Mouse (Mus musculus): ENCODE measurements at regions not wholly inside any gene's neighbourhood (a gene's known extent, or its start where the extent isn't known, plus 50 kb on each side); places are given as distances from the start of the nearest gene placed in this dataset.

DNA sequence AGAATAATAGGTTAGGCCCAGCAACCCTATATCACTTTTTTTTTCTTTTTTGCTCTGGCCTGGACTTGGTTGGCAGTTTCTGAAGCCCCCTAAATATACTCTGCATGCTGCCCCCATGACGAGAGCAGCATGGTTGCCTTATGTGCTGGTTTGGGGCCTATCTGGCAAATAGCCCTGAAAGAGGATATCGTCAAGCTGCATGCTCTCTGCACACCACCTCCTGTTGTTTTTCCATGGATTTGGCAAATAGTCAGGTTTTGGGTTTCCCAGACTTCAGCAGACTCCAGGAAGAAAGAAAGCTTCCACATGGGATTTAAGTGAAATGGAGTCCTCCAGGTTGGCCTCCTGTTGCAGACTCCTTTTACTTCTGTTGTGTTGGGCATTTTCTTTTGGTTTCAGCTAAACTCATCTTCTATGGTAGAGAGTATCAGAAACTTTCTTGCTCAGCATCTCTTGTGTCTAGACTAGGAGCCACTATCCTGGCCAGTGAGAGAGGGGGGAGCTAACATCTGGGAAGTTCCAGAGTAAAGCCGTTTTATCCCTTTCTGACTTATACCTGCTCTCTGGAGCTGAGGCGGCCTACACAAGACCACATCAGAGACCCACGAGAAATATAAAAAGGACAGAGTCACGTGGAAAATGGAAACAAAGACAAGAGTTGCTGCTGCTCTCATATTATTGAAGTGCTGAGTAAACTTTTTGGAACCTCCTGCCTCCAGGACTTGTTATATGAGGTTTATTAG, 140.4 kb upstream of the Egfl6 start:
- no peak for DNase-seq (ENCODE audit: low spot score in 2 of 2)

DNA sequence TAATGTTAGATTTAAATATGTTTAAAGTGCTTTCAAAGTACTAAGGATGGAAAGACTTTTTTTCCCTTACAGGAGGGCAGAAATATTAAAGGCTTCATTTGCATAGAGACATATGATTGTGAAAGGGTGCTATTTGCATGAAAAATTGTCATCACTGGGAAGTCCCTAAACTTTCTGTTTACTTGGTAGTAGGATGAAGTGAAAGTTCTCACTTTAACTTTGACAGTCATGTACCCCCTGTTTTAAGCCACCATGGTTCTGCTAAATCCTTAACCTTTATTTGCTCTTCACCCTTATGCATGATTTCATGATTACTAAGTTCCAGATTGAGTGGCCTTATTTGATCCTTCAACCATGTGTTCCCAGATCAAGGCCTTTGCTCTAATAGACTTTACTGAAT, 132.6 kb upstream of the Egfl6 start:
- DNase-seq (ENCODE audit: low spot score in 2 of 2) = no peak

DNA sequence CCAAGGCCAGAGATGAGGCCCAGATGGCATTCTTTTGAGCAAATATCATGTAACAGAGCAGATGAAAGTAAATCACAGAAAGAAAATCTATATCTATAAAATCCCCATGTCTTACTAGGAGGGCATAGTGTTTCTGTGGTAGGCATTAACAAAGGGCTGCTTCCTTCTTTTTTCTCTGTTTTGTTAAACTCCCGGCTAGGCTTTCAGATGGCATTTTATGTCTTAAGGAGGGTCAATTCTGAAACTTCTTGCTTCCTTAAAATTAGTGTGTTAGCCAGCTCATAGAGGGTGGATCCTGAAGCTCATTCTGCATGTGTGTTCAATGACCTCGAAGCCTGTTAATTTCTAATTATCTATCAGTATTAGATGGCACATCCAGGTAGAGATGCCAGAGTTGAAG, 123.8 kb upstream of the Egfl6 start:
- no peak for DNase-seq (ENCODE audit: low spot score in 2 of 2)

DNA sequence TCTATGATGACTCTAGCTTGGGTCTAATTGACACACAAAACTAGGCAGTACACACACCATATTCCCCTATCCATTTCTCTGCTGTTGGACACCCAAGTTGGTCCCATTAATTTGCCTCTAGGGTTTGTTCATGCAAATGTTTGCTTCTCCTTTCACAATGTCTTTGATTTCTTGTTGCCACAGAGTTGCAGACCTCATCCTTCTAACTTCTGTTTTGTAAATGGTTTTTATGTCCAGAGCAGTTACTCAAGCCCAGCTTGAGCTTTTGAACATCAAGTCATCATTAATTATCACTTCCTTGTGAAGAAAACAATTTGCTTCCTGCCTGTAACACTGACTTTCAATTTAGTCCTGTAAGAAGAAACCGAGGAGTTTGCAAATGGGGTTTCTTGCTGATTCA, 122.6 kb upstream of the Egfl6 start:
- DNase-seq (ENCODE audit: low spot score in 2 of 2) = no peak

DNA sequence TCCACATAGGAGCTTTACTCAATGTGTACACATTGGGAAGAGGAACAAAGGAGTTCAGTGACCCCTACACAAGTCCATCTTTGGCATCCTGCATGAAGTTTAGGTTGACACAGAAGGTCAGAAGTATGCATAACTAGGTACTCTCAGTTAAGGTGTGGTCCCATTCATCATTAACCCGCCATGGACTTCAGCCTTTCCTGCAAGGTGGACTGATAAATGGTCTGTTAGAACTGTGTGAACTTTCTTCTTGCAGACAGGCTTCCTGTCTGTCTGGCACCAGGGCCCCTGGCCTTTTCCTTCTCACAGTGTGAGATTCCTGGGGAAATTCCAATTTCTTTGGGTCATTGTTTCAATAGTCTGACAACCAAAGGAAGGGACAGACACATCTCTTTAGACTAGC, 121.5 kb upstream of the Egfl6 start:
- no peak for DNase-seq (ENCODE audit: low spot score in 2 of 2)

DNA sequence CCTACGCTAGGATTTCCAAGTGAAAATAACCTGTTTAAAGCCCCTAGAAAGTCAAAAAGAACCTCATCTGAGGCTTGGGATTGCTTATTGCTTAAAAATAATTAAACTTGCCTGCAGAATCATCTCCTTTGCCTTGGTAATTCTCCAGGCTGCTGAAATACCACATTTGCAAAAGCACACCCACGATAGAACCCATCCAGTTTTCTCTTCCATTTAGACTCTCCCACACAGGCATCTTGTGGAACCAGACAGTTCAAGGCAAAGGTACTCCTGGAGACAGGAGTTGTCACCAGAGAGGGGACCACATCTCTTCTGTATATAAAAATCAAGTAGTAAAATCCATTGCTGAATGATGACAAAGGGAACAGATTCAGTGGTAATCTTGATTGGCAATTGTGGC, 118.8 kb upstream of the Egfl6 start:
- DNase-seq (ENCODE audit: low spot score in 2 of 2) = no peak

DNA sequence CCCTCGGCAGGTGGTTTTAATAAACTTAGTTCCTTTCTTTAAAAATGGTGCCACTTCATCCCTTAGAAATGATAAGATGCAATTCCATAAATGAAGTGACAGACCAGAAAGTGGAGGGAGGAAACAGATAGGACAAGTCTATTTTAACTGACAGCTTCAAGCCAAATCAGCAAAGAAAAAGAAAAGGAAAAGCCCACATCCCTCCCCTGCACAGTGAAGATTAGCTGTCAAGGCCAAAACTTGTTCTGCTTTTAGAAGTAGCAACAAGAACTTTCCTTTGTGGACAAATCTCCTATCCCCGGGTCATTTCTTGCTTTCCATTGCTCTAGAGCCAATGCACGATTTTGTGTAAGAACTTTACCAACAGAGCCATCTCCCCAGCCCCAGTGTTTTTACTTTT, 108.7 kb upstream of the Egfl6 start:
- DNase-seq (ENCODE audit: low spot score in 2 of 2) = no peak

DNA sequence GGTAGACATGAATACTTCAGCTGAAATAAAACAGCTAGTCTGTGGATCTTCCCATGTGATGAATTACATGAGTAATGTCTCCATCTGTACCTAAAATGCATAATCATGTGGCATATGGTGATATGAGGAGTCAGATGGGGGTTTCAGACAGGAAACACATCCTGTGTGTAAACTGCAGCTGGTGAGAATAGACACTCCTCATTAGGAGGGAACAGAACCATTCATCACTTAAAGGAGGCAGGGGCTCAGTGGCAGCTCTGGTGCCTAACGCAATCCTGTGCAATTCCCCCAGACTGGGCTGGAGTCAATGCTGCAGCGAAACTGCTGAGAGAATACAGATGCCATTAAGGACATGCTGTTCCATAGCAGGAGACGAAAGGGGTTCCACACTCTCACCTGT, 103.3 kb upstream of the Egfl6 start:
- DNase-seq (ENCODE audit: low spot score in 2 of 2) = no peak

DNA sequence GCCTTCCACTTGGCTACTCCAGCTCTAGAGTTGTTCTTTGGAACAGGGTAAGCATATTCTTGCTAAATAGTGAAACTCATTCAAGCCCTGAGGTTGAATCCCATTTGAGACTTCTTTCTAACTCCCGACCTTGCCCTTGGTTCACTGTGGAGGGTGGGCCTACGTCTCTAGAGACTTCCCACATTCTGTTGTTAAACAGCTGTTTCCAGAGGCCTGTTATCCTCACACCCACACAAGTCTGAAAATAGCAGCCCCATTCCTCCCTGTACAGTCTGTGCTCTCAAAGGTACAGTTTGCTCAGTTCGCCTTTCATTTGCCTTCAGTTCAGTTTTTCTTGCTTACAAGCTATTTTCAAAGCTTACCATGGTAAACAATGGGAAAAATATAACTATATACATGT, 87.9 kb upstream of the Egfl6 start:
- no peak for DNase-seq (ENCODE audit: low spot score in 2 of 2)

DNA sequence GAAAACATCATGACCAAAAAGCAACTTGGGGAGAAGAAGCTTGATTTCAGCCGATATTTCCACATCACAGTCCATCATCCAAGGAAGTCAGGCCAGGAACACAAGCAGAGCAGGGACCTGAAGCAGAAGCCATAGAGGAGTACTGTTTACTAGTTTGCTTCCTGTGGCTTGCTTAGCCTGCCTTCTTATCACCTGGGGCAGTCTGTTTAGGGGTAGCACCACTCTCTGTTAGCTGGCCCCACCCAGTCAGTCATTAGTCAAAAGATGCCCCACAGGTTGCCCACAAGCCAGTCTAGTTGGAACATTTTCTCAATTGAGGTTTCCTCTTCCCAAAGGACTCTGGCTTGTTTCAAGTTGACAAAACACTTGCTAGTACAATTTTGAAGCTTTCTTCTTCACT, 87.1 kb upstream of the Egfl6 start:
- no peak for DNase-seq (ENCODE audit: low spot score in 2 of 2)

DNA sequence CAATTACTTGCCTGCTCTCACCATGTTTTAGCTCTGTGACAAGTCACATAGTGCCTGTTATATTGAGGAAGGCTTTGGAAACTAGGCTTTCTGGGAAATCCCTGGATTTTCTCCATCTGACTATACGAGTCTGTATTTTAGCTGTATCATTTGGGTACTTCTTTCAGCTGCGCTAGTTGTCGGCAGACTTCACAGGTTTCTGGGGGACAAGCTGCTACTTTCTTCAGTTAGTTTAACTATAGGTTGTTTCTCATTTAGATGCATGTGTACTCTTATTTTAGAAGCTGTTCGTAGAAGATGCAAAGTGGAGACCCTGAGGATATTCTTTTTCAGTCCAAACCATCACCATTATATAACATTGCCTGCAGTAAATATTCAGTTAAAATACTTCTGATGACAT, 86.3 kb upstream of the Egfl6 start:
- DNase-seq (ENCODE audit: low spot score in 2 of 2) = no peak

DNA sequence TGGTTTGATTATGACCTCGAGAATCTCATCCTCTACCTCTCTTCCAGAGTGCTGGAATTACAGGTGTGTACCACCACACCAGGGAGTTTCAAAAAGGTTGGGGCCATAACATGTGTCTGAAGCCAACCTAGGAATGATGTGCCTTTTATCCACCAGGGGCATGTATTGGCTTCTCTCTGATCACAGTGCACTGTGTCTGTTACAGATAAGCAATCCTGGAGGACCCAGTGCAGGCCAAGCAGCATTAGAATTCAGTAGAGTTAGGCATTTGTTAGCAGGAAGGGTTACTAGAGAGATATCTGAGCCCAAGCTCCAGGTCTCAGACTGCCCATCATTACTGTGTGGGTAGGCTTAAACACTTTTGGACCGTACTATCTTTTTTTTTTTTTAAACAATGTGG, 80.8 kb upstream of the Egfl6 start:
- DNase-seq (ENCODE audit: low spot score in 2 of 2) = no peak

DNA sequence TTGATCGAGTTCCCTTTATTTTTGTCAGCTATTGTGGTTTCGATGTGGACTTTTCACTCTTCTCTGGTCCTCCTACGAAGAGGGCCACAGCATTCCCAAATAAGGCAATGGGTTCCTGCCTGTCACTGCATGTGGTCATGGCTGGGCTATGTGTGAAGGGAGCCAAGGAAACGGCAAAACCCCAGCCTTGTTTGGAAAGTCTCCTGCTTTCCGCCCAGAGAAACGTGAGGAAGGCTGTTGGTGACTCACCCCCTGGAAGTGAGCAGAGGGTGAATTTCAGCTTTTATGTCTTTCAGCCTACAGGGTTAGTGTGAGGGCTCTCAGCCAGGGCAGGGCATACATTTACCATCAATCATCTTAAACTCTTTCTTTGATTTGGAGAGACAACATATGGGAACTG, 76.3 kb upstream of the Egfl6 start:
- peak in 1 of 2 experiments; percentile 6 for DNase-seq (ENCODE audit: low spot score in 2 of 2)

DNA sequence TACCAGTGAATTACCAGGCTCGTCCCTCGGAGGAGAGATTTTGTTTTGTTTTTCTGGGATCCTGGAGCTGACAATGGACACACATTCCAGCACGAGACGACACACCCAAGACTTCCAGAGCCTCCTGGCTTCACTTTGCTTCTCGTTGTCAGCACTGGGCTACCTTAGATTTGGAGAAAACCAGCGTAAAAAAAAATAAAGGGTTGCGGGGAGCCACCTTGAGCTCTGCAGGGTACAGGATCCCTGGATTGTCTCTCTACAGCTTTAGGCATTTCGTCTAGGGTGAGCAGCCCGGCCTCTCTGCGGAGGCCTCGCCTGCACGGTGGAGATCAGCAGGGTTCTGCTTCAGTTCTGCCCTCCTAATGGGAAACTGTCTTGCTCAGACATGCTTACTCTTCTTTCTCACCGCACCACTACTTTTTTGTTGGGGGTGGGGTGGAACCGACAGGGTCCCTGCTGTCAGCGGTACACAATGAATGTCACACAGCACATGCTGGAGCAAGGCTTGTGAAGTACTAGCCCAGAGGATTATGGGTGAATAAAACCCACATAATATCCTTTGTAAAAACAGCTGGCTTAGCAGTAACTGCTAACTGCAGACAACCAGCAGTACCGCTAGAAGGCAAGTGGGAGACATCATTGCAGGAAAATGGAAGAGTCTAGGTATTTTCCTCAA, 75.7 kb upstream of the Egfl6 start:
- peak; percentile 4 to 27 for DNase-seq (ENCODE audit: low spot score in 2 of 2)

DNA sequence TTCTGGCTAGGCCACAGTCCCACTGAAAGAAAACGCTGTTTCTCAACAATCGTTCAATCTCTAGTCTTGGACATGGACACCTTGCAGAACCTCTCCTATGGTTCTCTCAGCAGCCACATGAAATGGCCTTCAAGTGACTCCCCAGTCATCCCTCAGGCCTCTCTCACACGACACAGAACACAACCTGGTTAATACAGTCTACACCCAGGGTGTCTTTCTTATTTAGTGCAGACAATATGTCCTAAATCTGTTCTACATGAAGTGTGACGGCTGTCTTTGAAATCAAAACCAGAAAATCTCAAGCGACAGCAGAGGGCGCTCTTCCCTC, 75.2 kb upstream of the Egfl6 start:
- DNase-seq (ENCODE audit: low spot score in 2 of 2) = peak in 1 of 2 experiments; percentile 75

DNA sequence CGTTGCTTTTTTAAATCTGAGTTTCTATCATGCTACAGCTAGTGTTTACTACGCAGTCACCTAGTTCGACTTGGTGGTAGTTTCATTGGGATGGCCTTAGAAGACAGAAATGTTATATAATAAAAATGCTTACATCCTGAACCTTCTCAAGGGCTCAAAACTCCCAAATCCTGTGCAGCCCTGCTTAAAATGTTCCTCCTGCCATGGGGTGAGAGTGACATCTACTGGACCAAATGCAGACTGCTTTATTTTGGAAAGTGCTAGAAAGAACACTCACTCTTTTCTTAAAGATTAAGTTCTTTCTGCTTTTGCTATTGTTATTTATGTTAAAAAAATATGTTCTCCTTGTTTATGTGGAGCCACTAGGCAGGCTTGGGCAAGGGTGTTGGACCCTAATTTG, 66.9 kb upstream of the Egfl6 start:
- peak in 1 of 2 experiments; percentile 36 for DNase-seq (ENCODE audit: low spot score in 2 of 2)

DNA sequence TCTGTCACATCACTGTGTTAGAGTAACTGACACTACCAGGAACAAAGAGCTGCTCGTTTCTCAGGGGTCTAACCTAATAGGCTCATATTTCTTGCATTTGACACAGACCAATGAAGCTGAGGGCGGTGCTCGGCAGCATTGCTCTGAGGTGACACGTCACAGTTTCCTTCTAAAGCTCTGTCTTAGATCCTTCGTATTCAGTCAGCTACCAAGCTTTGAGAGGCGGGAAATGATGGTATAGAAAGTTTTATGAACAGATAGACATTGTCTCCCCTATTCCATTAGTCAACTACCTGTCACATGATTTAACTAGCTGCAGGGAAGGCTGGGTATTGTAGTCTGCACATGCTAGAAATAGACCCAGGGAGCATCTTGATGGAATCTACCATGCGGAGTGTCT, 60.2 kb upstream of the Egfl6 start:
- no peak for DNase-seq (ENCODE audit: low spot score in 2 of 2)

DNA sequence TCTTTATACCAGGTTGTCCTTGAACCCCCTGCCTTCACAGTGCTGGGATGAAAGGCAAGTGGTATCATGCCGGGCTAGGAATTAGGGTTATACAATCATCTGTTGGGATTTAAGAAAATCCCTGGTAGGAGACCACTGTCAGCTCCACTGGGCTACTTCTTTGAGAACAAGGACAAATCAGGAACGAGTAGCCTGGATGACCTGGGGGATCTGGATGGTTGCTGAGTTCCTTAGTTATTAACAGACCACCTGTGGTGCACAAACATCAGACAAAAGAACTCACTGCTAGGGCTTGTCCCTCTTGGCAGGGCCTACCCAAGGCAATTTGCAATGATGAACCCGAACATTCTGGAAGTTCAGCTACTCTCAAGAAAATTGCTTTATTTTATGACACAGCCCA, 55.7 kb upstream of the Egfl6 start:
- DNase-seq (ENCODE audit: low spot score in 2 of 2) = no peak

DNA sequence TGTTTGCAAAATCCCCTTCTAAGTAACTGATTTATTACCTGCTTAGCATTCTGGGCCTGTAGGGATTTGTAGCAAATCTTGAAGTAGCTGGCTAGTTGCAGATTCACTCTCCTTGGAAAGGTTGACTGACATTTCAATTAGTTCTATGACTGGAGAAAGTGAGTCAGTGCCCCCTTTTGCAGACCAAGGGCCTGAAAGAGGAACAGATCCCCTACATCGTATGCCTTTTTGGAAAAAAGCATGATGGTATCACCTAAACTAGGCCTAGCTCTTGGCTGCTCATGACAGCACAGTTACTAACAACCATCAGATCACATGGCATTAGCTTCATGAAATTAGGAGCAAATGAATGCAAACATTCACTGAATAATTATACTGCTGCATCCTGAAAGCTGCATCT, 54.7 kb upstream of the Egfl6 start:
- DNase-seq (ENCODE audit: low spot score in 2 of 2) = no peak

Data from cerebellum, postnatal 4 days (tissue).